Mouse (Mus musculus) midbrain, embryonic 14.5 days (tissue): ENCODE data around the gene Aarsd1. TPM values are rescaled to one million over a fixed set of nuclear protein-coding genes. Genes with fewer than 3 reads are reported as not detected.
"Not testable (repeated sequence)": the region's sequence is repeated elsewhere in the genome, so short reads cannot be mapped to it uniquely, and the experiment has no call there.

Source experiments
- ATAC-seq: fragments of 200-750 bp; cut with Nextera tagmentation; 2 replicates; pipeline ENCODE4 v1.8.0; 2017; ENCODE audit warnings: moderate number of reproducible peaks, moderate library complexity; ENCODE audit not compliant: low FRiP score, low TSS enrichment
- DNase-seq: peaks from one replicate; pipeline ENCODE4 v3.0.0-alpha.2; 2015
- H3K27ac ChIP-seq: fragments of 300-500 bp; sonication (generic); replicated peaks from 2 replicates; pipeline ENCODE4 v1.5.1; 2014; ENCODE audit warnings: mild to moderate bottlenecking, low read depth, low read length, moderate library complexity
- H3K27me3 ChIP-seq: fragments of 300-500 bp; sonication (generic); 2 replicates; pipeline ENCODE4 v1.6.1; 2014; ENCODE audit warnings: low read length, control low read depth, mixed read lengths; ENCODE audit not compliant: control insufficient read depth, insufficient read depth
- H3K36me3 ChIP-seq: fragments of 300-500 bp; sonication (generic); 2 replicates; pipeline ENCODE4 v1.6.1; 2014; ENCODE audit warnings: low read length, control low read depth; ENCODE audit not compliant: control insufficient read depth, insufficient read depth
- H3K4me1 ChIP-seq: fragments of 300-500 bp; sonication (generic); 2 replicates; pipeline ENCODE4 v1.6.1; 2014; ENCODE audit warnings: mild to moderate bottlenecking, antibody characterized with exemption, low read length, control low read depth; ENCODE audit not compliant: control insufficient read depth, insufficient read depth
- H3K4me2 ChIP-seq: fragments of 300-500 bp; sonication (generic); 2 replicates; pipeline ENCODE4 v1.6.1; 2014; ENCODE audit warnings: mild to moderate bottlenecking, low read length, moderate library complexity
- H3K4me3 ChIP-seq: fragments of 300-500 bp; sonication (generic); replicated peaks from 2 replicates; pipeline ENCODE4 v1.5.1; 2014; ENCODE audit warnings: low read depth, low read length
- H3K9ac ChIP-seq: fragments of 300-500 bp; sonication (generic); replicated peaks from 2 replicates; pipeline ENCODE4 v1.6.1; 2014; ENCODE audit warnings: mild to moderate bottlenecking, low read length, moderate library complexity
- H3K9me3 ChIP-seq: fragments of 300-500 bp; sonication (generic); 2 replicates; pipeline ENCODE4 v1.6.1; 2016; ENCODE audit warnings: low read length, control low read depth, mixed read lengths; ENCODE audit not compliant: control insufficient read depth
- WGBS: fragments of 180-500 bp; shearing (Covaris S2); extraction: QIAGEN DNeasy Blood & Tissue Kit; methylation state at CpG from one replicate; pipeline ENCODE4 v1.1.7; 2014; 5-methylcytosine and 5-hydroxymethylcytosine counted together
- polyA plus RNA-seq: library from polyadenylated mRNA; unstranded; fragments of >200 nt; fragmentation: Nextera tagmentation; extraction: Ambion mirVana; gene quantifications from 2 replicates; pipeline ENCODE4 v1.2.1, GENCODE M21; 2014

Aarsd1 gene
- polyA plus RNA-seq, 1 experiment from 2014 or later = 90.7 TPM

- no peak for ATAC-seq
- Histone ChIP-seq H3K9me3 (no peaks in the 10 kb centered on the region), H3K36me3 (no peaks in the 10 kb centered on the region), H3K4me2 (no peak overlapping the region), H3K27ac (no peak overlapping the region), H3K27me3 (no peaks in the 10 kb centered on the region), H3K4me1 (peaks cover 13% of the 10 kb centered on the region; the same call in 1 of the 2 replicates), H3K4me3 (no peak overlapping the region), H3K9ac (no peak overlapping the region)
- 93% methylated on average over 5 of the region's 5 CpGs for WGBS
- no peak for DNase-seq
These were observed 2.7 kb upstream of the Aarsd1 start for GRCm38 (mm10) chr11:101420148-101420547.

- Histone ChIP-seq H3K27me3 (no peaks in the 10 kb centered on the region), H3K9ac (no peak overlapping the region), H3K4me3 (no peak overlapping the region), H3K36me3 (no peaks in the 10 kb centered on the region), H3K4me2 (no peak overlapping the region), H3K9me3 (no peaks in the 10 kb centered on the region), H3K27ac (no peak overlapping the region), H3K4me1 (peaks cover 13% of the 10 kb centered on the region; the same call in 1 of the 2 replicates)
- WGBS = 25% methylated on average over 3 of the region's 3 CpGs
- ATAC-seq (no peak), DNase-seq (peak; percentile 21)
These were observed 2.2 kb upstream of the Aarsd1 start for GRCm38 (mm10) chr11:101419610-101420009.

GRCm38 (mm10) chr11:101418991-101419390 is 1.6 kb upstream of the Aarsd1 start:
- Histone ChIP-seq H3K4me2 (no peak overlapping the region), H3K27me3 (no peaks in the 10 kb centered on the region), H3K9ac (no peak overlapping the region), H3K27ac (no peak overlapping the region), H3K4me1 (peaks cover 7% of the 10 kb centered on the region; the same call in 1 of the 2 replicates), H3K9me3 (no peaks in the 10 kb centered on the region), H3K36me3 (no peaks in the 10 kb centered on the region), H3K4me3 (no peak overlapping the region)
- ATAC-seq (no peak), DNase-seq (no peak)
- 42% methylated on average over 6 of the region's 6 CpGs for WGBS

- DNase-seq (no peak), ATAC-seq (peak; percentile 34; the same call in 1 of the 2 replicates)
- peak overlapping the region; percentile 75 for H3K4me3 ChIP-seq
- 3% methylated on average over 11 of the region's 11 CpGs for WGBS
- peak overlapping the region; percentile 81 for H3K9ac ChIP-seq
- H3K9me3 ChIP-seq = no peaks in the 10 kb centered on the region
- H3K27me3 ChIP-seq = no peaks in the 10 kb centered on the region
- H3K4me2 ChIP-seq = peak overlapping the region; percentile 67
- H3K36me3 ChIP-seq = peaks cover 22% of the 10 kb centered on the region
- 0 out of 2 replicates have a peak, but pooled peaks cover 6% of the 10 kb centered on the region for H3K4me1 ChIP-seq
- H3K27ac ChIP-seq = peak overlapping the region; percentile 86
These were observed 848 bp downstream of the Aarsd1 start for GRCm38 (mm10) chr11:101416433-101417100.

- ATAC-seq (no peak), DNase-seq (no peak)
- no peaks in the 10 kb centered on the region for H3K27me3 ChIP-seq
- H3K36me3 ChIP-seq = peaks cover 34% of the 10 kb centered on the region
- WGBS = 88% methylated on average over 2 of the region's 2 CpGs
- H3K9me3 ChIP-seq = no peaks in the 10 kb centered on the region
- no peak overlapping the region for H3K9ac ChIP-seq
- H3K4me3 ChIP-seq = no peak overlapping the region
- H3K4me2 ChIP-seq = no peak overlapping the region
- 0 out of 2 replicates have a peak, but pooled peaks cover 6% of the 10 kb centered on the region for H3K4me1 ChIP-seq
- H3K27ac ChIP-seq = no peak overlapping the region
These were observed 2.1 kb downstream of the Aarsd1 start for GRCm38 (mm10) chr11:101415306-101415705.

GRCm38 (mm10) chr11:101395110-101395509 is 22.3 kb downstream of the Aarsd1 start:
- DNase-seq = peak; percentile 90
- ATAC-seq = no peak
- H3K36me3 ChIP-seq = no peaks in the 10 kb centered on the region
- no peak overlapping the region for H3K27ac ChIP-seq
- WGBS = 5% methylated on average over 8 of the region's 8 CpGs
- H3K4me3 ChIP-seq = no peak overlapping the region
- no peaks in the 10 kb centered on the region for H3K4me1 ChIP-seq
- no peak overlapping the region for H3K4me2 ChIP-seq
- no peaks in the 10 kb centered on the region for H3K27me3 ChIP-seq
- H3K9me3 ChIP-seq = no peaks in the 10 kb centered on the region
- no peak overlapping the region for H3K9ac ChIP-seq

GRCm38 (mm10) chr11:101381817-101382216 is 35.6 kb downstream of the Aarsd1 start:
- H3K4me3 ChIP-seq = no peak overlapping the region
- no peaks in the 10 kb centered on the region for H3K4me1 ChIP-seq
- WGBS = 1% methylated on average over 4 of the region's 4 CpGs
- H3K36me3 ChIP-seq = no peaks in the 10 kb centered on the region
- no peaks in the 10 kb centered on the region for H3K27me3 ChIP-seq
- no peak for ATAC-seq
- H3K4me2 ChIP-seq = no peak overlapping the region
- H3K9ac ChIP-seq = no peak overlapping the region
- no peak overlapping the region for H3K27ac ChIP-seq
- DNase-seq = peak; percentile 23
- no peaks in the 10 kb centered on the region for H3K9me3 ChIP-seq

- ATAC-seq (no peak), DNase-seq (no peak)
- Histone ChIP-seq H3K36me3 (no peaks in the 10 kb centered on the region), H3K9me3 (no peaks in the 10 kb centered on the region), H3K9ac (no peak overlapping the region), H3K27me3 (no peaks in the 10 kb centered on the region), H3K4me1 (no peaks in the 10 kb centered on the region), H3K4me2 (no peak overlapping the region), H3K27ac (no peak overlapping the region), H3K4me3 (no peak overlapping the region)
- WGBS = 86% methylated on average over 6 of the region's 6 CpGs
These were observed 38.5 kb downstream of the Aarsd1 start for GRCm38 (mm10) chr11:101378926-101379325.

- 91% methylated on average over 8 of the region's 8 CpGs for WGBS
- H3K9me3 ChIP-seq, H3K36me3 ChIP-seq, H3K4me1 ChIP-seq, H3K4me3 ChIP-seq, DNase-seq, H3K27me3 ChIP-seq, H3K27ac ChIP-seq, H3K4me2 ChIP-seq, H3K9ac ChIP-seq, ATAC-seq: not testable (repeated sequence)
These were observed 39.2 kb downstream of the Aarsd1 start for GRCm38 (mm10) chr11:101378196-101378595.
